Mouse (Mus musculus): ENCODE data around the gene Podnl1. TPM values are rescaled to one million over a fixed set of nuclear protein-coding genes. Genes with fewer than 3 reads are reported as not detected.

Podnl1 gene
- polyA plus RNA-seq (2015; fragmentation: Nextera tagmentation; extraction: Ambion mirVana) = 0.47 and 0.49 TPM in 2 replicates

DNA sequence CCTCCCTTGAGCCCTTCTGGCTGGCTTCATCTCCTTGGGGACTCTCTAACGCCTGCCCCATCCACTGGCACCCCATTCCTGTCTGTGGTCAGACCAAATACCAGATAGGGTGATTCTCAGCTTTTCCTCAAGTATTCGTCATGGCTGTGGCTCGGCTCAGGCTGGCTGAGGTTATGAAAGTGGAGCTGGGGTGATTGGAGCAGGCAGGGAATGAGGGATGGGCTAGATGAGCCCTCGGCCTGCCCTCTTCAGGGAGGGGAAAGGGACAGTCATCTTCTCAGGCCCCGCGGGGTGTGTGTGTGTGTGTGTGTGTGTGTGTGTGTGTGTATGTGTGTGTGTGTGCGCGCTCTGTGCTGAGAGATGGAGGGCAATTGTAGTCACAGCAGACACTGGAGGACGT lies at the start of gene Podnl1:
TSS of gene Podnl1 (plus strand) at position 334 of the 400 bp plus-strand sequence.
- no peak for ATAC-seq (ENCODE audit: low FRiP score)
- Histone ChIP-seq H3K27me3 (replicated peaks) (no peaks in the 10 kb centered on the region), H3K4me2 (no peak within 1 kb of the TSS), H3K27ac (replicated peaks) (no peak within 1 kb of the TSS), H3K9me3 (replicated peaks) (no peaks in the 10 kb centered on the region), H3K4me3 (replicated peaks) (no peak within 1 kb of the TSS), H3K4me1 (peaks cover 7% of the 10 kb centered on the region; the same call in 1 of the 2 replicates), H3K9ac (replicated peaks) (no peak within 1 kb of the TSS), H3K36me3 (no peaks in the 10 kb centered on the region)
- 54% methylated on average over 7 of the region's 9 CpGs for WGBS

DNA sequence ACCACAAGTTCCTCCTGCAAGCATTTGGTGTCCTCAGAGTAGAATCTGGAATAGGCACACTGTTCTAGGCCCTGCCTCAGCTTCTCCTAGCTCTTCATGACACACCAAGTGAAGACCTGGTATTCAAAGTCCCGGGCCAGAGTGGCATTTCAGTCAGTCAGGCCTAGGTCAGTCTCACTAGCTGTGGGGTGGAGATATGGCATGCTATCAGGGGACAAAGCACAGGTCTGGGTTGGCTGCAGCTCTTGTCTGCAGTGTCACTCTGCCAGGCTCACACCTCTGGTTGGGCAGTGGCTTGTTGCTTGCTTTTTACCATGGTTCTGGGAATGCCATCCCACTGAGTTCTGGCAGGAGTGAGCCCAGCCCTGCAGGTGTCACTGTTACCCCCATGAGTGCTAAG lies 49.4 kb upstream of the Podnl1 start:
- 91% methylated on average over 1 of the region's 1 CpGs for WGBS
- ATAC-seq (ENCODE audit: low FRiP score) = no peak
- Histone ChIP-seq H3K4me1 (peaks cover 33% of the 10 kb centered on the region), H3K9ac (replicated peaks) (no peak overlapping the region), H3K9me3 (replicated peaks) (no peaks in the 10 kb centered on the region), H3K4me3 (replicated peaks) (no peak overlapping the region), H3K27ac (replicated peaks) (no peak overlapping the region), H3K27me3 (replicated peaks) (no peaks in the 10 kb centered on the region), H3K36me3 (peaks cover 34% of the 10 kb centered on the region), H3K4me2 (no peak overlapping the region)

DNA sequence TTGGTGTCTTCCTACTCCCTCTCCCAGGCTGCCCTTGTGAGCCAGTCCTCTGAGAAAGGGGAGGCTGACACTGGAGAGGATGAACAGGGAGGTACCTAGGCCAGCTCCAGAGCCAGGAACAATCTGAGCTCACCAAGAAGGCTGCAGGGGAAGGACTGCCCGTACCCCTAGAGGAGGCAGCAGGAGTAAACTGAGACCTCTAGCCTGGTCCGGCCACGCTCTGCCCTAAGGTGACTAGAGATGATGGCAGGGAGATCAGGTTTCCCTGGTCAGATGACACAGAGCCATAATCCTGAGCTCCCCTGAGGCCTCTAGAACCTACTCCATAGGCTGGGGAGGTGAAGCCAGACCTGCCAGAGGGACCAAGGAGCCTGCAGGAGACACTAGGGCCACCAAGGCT lies 48.9 kb upstream of the Podnl1 start:
- Histone ChIP-seq H3K4me3 (replicated peaks) (no peak overlapping the region), H3K9me3 (replicated peaks) (no peaks in the 10 kb centered on the region), H3K27ac (replicated peaks) (no peak overlapping the region), H3K36me3 (peaks cover 35% of the 10 kb centered on the region), H3K27me3 (replicated peaks) (no peaks in the 10 kb centered on the region), H3K4me2 (no peak overlapping the region), H3K4me1 (peaks cover 29% of the 10 kb centered on the region), H3K9ac (replicated peaks) (no peak overlapping the region)
- 81% methylated on average over 3 of the region's 3 CpGs for WGBS
- no peak for ATAC-seq (ENCODE audit: low FRiP score)

DNA sequence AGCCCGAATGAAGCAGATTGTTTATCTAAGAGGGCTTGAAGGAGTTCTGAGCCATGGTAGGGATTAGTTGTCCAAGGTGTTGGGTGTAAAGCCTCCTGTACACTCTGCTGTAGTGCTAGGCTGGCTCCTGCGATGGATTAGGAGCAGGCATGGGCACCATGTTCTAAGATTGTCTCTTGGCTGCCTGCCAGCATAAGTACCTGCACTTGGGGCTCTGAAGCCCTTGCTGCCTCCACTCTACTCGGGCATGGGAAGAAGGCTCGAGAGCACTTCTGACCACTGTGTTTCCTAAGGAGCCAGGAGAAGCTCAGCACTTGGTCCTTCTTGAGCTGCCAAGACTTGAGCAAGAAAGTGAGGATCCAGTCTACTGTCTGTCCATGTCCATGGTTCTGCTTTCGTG lies 46.6 kb upstream of the Podnl1 start:
- no peak for ATAC-seq (ENCODE audit: low FRiP score)
- H3K36me3 ChIP-seq = peaks cover 57% of the 10 kb centered on the region
- peaks cover 9% of the 10 kb centered on the region for H3K4me1 ChIP-seq
- no peak overlapping the region for H3K27ac ChIP-seq (replicated peaks)
- no peak overlapping the region for H3K4me2 ChIP-seq
- no peaks in the 10 kb centered on the region for H3K9me3 ChIP-seq (replicated peaks)
- H3K9ac ChIP-seq (replicated peaks) = no peak overlapping the region
- H3K27me3 ChIP-seq (replicated peaks) = no peaks in the 10 kb centered on the region
- WGBS = 92% methylated on average over 5 of the region's 5 CpGs
- H3K4me3 ChIP-seq (replicated peaks) = no peak overlapping the region

DNA sequence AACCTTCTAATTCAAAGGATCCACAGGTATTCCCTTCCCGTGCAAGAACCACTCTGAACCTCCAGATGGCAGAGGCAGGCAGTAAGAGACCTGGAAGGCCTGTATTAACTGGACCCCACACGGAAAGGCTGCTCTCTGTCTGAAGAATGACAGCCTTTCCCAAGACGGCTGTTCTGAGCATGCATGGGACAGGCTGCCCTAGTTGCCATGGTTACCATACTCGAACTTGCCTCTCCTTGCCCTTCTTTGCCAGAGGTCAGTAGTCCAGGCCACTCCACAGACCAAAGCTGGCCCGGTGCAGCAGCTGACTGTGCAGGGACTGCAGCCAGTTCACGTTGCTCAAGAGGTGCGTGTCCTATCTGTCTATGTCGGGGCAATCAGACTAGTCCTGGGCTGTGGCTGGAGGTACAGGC lies 42.0 kb upstream of the Podnl1 start:
- Histone ChIP-seq H3K9ac (replicated peaks) (no peak overlapping the region), H3K4me2 (no peak overlapping the region), H3K27me3 (replicated peaks) (no peaks in the 10 kb centered on the region), H3K36me3 (peaks cover 82% of the 10 kb centered on the region), H3K27ac (replicated peaks) (no peak overlapping the region), H3K9me3 (replicated peaks) (no peaks in the 10 kb centered on the region), H3K4me1 (0 out of 2 replicates have a peak, but pooled peaks cover 9% of the 10 kb centered on the region), H3K4me3 (replicated peaks) (no peak overlapping the region)
- 16% methylated on average over 8 of the region's 8 CpGs for WGBS
- 0 out of 2 replicates have a peak, but pooled peaks have one; percentile 22 for ATAC-seq (ENCODE audit: low FRiP score)

DNA sequence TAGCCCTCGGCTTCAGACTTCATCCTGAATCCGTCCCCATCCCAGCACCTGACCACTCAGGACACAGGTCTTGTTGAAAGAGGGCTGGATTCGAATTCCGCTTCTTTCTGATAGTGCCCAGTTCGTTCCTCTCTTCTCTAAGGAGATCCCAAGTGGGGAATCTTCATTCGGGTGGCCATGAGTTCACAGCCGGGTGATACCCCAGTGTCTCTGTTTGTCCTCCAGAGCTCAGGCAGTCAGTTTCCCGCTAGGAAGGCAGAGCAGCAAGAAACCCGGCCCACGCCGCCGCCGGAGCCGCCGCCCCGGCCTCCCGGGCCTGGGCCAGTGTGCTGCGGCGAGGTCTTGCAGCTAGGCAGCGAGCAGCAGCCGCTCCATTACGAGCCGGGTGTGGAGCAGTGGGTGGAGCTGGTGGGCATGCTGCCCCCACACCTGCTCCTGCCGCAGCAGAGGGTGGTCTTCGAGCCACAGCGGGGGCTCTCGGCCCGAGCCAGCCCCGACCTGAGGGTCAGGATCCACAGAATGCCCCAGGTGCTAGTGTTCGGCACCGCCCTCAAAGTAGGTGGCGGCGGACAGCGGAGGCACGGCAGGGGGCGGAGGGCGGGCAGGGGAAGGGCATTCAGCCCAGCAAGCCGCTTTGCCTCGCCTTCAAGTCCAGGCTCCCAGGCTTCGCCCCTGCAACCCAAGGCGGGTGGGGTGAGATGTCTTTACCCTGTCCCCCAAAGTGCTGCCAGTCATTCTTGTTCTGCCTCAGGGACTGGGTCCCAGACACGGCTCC lies 41.3 kb upstream of the Podnl1 start:
- ATAC-seq (ENCODE audit: low FRiP score) = no peak
- no peaks in the 10 kb centered on the region for H3K27me3 ChIP-seq (replicated peaks)
- H3K36me3 ChIP-seq = peaks cover 84% of the 10 kb centered on the region
- no peak overlapping the region for H3K4me3 ChIP-seq (replicated peaks)
- H3K27ac ChIP-seq (replicated peaks) = no peak overlapping the region
- H3K4me1 ChIP-seq = 0 out of 2 replicates have a peak, but pooled peaks cover 9% of the 10 kb centered on the region
- H3K4me2 ChIP-seq = no peak overlapping the region
- H3K9me3 ChIP-seq (replicated peaks) = no peaks in the 10 kb centered on the region
- no peak overlapping the region for H3K9ac ChIP-seq (replicated peaks)
- WGBS = 40% methylated on average over 42 of the region's 42 CpGs

DNA sequence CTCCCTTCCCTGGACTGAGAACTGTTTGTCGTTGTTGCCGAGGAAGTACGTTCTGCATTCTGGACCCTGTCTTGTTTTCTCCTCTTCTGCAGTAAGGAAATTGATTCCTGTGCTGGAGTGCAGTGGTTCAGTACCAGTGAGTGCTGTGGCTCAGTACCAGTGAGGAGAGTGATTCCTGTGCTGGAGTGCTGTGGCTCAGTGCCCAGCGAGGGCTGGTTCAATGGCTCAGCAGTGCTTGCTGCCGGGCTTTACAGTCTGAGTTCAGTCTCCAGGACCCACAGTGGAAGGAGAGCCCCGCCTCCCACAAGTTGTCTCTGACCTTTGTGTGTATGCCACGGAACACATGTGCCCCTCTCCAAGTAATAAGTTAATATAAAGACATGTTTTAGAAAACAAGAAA lies 38.6 kb upstream of the Podnl1 start:
- ATAC-seq (ENCODE audit: low FRiP score) = no peak
- Histone ChIP-seq H3K27me3 (replicated peaks) (no peaks in the 10 kb centered on the region), H3K4me2 (no peak overlapping the region), H3K9ac (replicated peaks) (no peak overlapping the region), H3K27ac (replicated peaks) (no peak overlapping the region), H3K4me3 (replicated peaks) (no peak overlapping the region), H3K36me3 (peaks cover 86% of the 10 kb centered on the region), H3K4me1 (0 out of 2 replicates have a peak, but pooled peaks cover 9% of the 10 kb centered on the region), H3K9me3 (replicated peaks) (no peaks in the 10 kb centered on the region)
- WGBS = 90% methylated on average over 7 of the region's 7 CpGs

DNA sequence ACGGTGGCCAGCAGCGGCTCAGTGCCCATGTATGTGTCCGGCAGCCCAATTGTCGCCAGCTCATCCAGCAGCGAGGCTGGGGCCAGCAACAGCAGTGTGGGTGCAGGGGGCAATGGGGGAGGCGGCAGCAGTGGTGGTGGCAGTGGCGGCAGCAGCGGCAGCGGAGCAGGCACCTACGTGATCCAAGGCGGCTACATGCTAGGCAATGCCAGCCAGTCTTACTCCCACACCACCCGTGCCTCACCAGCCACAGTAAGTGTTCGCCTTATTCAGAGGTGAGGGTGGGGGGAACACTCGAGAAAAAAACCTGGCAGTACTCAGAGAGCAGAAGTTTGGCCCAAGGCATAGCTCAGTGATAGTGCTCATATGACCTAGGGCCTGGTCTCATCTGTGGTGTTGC lies 38.0 kb upstream of the Podnl1 start:
- Histone ChIP-seq H3K9me3 (replicated peaks) (no peaks in the 10 kb centered on the region), H3K36me3 (peaks cover 86% of the 10 kb centered on the region), H3K4me3 (replicated peaks) (no peak overlapping the region), H3K9ac (replicated peaks) (no peak overlapping the region), H3K4me2 (no peak overlapping the region), H3K4me1 (0 out of 2 replicates have a peak, but pooled peaks cover 9% of the 10 kb centered on the region), H3K27ac (replicated peaks) (no peak overlapping the region), H3K27me3 (replicated peaks) (no peaks in the 10 kb centered on the region)
- WGBS = 94% methylated on average over 14 of the region's 14 CpGs
- ATAC-seq (ENCODE audit: low FRiP score) = no peak

DNA sequence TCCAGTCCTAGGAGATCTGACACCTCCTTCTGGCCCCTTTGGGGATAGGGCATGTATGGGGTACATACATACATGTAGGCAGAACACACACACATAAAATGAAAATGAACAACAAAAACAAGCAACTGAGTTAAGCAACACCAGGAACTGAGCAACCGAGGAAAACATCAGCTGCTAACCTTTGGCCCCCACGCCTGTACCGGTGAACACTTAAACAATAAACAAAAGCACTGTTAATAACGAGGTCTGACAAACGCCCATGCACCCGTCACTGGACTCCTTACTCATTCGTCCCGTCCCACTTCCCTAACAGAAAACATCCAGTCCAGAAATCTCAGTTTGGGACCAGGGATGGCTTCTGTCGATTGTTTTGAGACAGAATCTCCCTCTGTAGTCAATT lies 36.5 kb upstream of the Podnl1 start:
- Histone ChIP-seq H3K27me3 (replicated peaks) (no peaks in the 10 kb centered on the region), H3K9me3 (replicated peaks) (no peaks in the 10 kb centered on the region), H3K4me2 (no peak overlapping the region), H3K36me3 (peaks cover 86% of the 10 kb centered on the region), H3K27ac (replicated peaks) (no peak overlapping the region), H3K9ac (replicated peaks) (no peak overlapping the region), H3K4me3 (replicated peaks) (no peak overlapping the region), H3K4me1 (0 out of 2 replicates have a peak, but pooled peaks cover 5% of the 10 kb centered on the region)
- no peak for ATAC-seq (ENCODE audit: low FRiP score)
- 86% methylated on average over 9 of the region's 9 CpGs for WGBS

DNA sequence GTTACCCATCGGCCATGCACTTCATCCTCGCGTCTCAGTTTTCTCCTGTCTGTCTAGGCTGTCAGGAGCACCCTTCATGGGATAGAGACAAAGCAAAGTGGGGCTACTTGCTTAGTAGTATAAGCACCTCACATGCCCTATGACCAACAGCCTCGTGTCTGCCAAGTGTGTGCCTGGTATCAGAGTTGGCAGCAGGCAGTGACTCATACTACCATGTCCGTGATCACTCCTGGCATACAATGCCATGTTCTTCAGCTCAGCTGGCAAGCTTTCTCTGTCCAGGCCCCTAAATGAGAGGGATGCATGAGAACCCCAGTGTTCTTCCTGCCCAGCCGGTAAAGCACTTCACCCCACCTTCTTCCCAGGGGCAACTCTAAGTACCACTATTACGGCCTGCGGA lies 35.2 kb upstream of the Podnl1 start:
- H3K4me1 ChIP-seq = no peaks in the 10 kb centered on the region
- H3K4me3 ChIP-seq (replicated peaks) = no peak overlapping the region
- H3K9me3 ChIP-seq (replicated peaks) = no peaks in the 10 kb centered on the region
- no peak overlapping the region for H3K27ac ChIP-seq (replicated peaks)
- H3K9ac ChIP-seq (replicated peaks) = no peak overlapping the region
- no peak for ATAC-seq (ENCODE audit: low FRiP score)
- WGBS = 90% methylated on average over 8 of the region's 8 CpGs
- H3K36me3 ChIP-seq = peaks cover 92% of the 10 kb centered on the region
- no peaks in the 10 kb centered on the region for H3K27me3 ChIP-seq (replicated peaks)
- no peak overlapping the region for H3K4me2 ChIP-seq

DNA sequence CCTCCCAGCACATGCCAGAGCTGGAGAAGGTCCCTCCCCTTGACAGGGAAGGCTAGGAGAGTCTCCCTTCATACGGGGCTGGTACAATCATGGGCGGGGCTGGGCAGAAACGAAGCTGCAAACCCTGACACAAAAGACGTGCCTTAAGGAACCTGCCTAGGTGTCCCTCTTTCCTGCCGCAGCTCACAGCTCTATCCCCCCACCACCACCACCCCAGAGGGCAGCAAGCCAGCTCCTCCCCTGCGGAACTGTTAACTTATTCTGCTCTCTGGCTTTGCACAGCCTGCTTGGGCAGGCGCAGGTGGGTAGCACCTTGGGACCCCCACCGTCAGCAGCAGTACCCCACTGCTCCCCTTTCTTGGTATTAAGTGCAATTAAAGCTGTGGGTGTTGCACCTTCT lies 29.7 kb upstream of the Podnl1 start:
- Histone ChIP-seq H3K9me3 (replicated peaks) (no peaks in the 10 kb centered on the region), H3K27ac (replicated peaks) (no peak overlapping the region), H3K4me2 (no peak overlapping the region), H3K4me1 (0 out of 2 replicates have a peak, but pooled peaks cover 4% of the 10 kb centered on the region), H3K9ac (replicated peaks) (no peak overlapping the region), H3K27me3 (replicated peaks) (no peaks in the 10 kb centered on the region), H3K4me3 (replicated peaks) (no peak overlapping the region), H3K36me3 (peaks cover 86% of the 10 kb centered on the region)
- no peak for ATAC-seq (ENCODE audit: low FRiP score)
- 79% methylated on average over 8 of the region's 8 CpGs for WGBS

DNA sequence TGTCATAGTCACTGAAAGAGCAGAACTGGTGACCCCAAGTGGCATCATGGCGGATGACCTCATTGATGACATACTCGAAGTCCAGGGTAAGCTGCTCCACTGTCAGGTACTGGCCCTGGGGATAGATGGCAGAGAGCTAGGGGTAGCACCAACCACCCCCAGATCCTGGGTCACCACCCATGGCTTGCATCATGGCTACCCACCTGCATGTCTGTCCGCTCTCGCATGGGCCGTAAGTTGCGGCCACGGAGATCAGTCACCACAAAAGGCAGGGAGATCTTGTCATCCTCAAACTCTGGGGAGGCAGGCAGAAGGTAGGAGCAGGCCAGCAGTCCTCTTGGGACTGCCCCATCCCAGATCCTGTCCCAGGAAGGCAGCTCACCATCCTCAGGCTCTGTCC lies 27.4 kb upstream of the Podnl1 start:
- no peak overlapping the region for H3K4me3 ChIP-seq (replicated peaks)
- 90% methylated on average over 7 of the region's 7 CpGs for whole genome bisulfite sequencing
- H3K9ac ChIP-seq (replicated peaks) = no peak overlapping the region
- no peaks in the 10 kb centered on the region for H3K27me3 ChIP-seq (replicated peaks)
- H3K36me3 ChIP-seq = peaks cover 76% of the 10 kb centered on the region
- ATAC-seq (ENCODE audit: low FRiP score) = no peak
- no peaks in the 10 kb centered on the region for H3K9me3 ChIP-seq (replicated peaks)
- peaks cover 26% of the 10 kb centered on the region for H3K4me1 ChIP-seq
- no peak overlapping the region for H3K4me2 ChIP-seq
- no peak overlapping the region for H3K27ac ChIP-seq (replicated peaks)

Measured in neural tube, embryonic 15.5 days (tissue).